Mouse (Mus musculus): Measurements from ENCODE around the gene Actl7b. TPM values are rescaled to one million over a fixed set of nuclear protein-coding genes. Genes with fewer than 3 reads are reported as not detected.

Gene Actl7b
- polyA plus RNA-seq, 1 experiment from 2014 or later = not detected

DNA sequence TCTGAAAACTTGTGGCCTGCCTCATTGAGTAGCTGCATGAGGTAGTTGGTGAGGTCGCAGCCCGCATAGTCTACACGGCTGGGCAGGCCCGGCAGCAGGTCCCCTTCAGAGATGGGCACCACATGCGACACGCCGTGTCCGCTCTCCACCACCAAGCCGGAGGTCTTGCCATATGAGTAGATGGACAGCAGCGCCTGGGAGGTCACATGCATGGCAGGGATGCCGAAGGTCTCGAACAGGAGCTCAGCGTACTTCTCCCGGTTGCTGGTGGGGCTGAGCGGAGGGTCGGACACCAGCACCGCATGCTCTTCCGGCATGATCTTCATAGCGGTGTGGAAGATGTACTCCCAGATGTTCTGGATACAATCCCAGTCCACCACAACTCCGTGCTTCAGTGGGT, 632 bp downstream of the Actl7b start:
- no peaks in the 10 kb centered on the region for H3K4me1 ChIP-seq
- ATAC-seq (ENCODE audit: extremely low read depth, insufficient number of reproducible peaks, low FRiP score, low TSS enrichment) = no peak
- H3K9ac ChIP-seq = no peak overlapping the region
- H3K36me3 ChIP-seq = peaks cover 21% of the 10 kb centered on the region
- no peak overlapping the region for H3K27ac ChIP-seq (replicated peaks)
- no peaks in the 10 kb centered on the region for H3K9me3 ChIP-seq
- no peak overlapping the region for H3K4me2 ChIP-seq
- H3K4me3 ChIP-seq = no peak overlapping the region
- 90% methylated on average over 20 of the region's 20 CpGs for WGBS
- H3K27me3 ChIP-seq (replicated peaks) = no peaks in the 10 kb centered on the region

DNA sequence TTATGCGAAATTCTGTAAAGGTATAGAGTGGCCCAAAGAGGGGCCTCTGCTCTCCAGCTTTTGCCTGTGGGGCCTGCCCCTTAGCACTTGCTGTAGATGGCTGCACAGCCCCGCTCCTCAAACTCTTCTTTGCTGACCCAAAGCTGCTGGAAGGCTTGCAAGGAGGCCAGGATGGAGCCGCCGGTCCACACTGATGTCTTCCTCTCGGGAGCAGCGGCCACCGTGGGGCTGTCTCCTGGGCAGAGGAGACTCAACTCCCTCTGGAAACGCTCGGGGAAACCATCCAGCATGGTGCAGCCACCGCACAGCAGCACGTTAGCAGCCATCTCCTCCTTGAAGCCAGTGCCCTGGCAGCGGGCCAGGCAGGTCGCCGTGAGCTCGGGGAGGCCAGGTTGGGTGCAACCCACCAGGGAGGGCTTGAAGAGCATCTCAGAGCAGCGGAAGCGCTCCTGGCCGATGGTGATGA, 1.2 kb downstream of the Actl7b start, which contains the start of gene Gm26657:
TSS of gene Gm26657 (plus strand) at position 51 of the 466 bp plus-strand sequence.
- Histone ChIP-seq H3K9me3 (no peaks in the 10 kb centered on the region), H3K9ac (no peak within 1 kb of the TSS), H3K36me3 (peaks cover 16% of the 10 kb centered on the region), H3K4me1 (no peaks in the 10 kb centered on the region), H3K4me2 (no peak within 1 kb of the TSS), H3K4me3 (no peak within 1 kb of the TSS), H3K27ac (replicated peaks) (no peak within 1 kb of the TSS), H3K27me3 (replicated peaks) (no peaks in the 10 kb centered on the region)
- ATAC-seq (ENCODE audit: extremely low read depth, insufficient number of reproducible peaks, low FRiP score, low TSS enrichment) = no peak
- 81% methylated on average over 18 of the region's 18 CpGs for WGBS

DNA sequence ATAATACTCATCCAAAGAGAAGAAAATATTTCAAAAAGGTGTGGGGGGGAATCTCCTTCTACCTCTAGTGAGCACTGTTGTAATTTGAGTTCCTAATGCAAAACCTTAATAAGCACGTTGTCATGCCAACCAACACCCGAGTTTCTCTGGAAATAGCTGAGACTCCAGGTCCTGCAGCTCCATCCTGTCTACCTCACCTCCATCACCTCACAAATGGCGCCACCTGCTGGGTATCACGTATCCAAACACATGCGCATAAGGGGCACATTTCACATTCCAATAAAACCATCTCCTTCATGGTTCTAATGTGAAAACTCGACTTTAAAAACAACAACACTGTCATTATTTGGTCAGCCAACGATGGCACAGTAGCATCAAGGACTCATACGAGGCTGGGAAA, 15.4 kb downstream of the Actl7b start:
- Histone ChIP-seq H3K4me3 (no peak overlapping the region), H3K9me3 (peaks cover 4% of the 10 kb centered on the region; the same call in 1 of the 2 replicates), H3K4me2 (no peak overlapping the region), H3K9ac (no peak overlapping the region), H3K27ac (replicated peaks) (no peak overlapping the region), H3K27me3 (replicated peaks) (no peaks in the 10 kb centered on the region), H3K4me1 (peaks cover 20% of the 10 kb centered on the region), H3K36me3 (no peaks in the 10 kb centered on the region)
- ATAC-seq (ENCODE audit: extremely low read depth, insufficient number of reproducible peaks, low FRiP score, low TSS enrichment) = no peak
- 48% methylated on average over 8 of the region's 8 CpGs for WGBS

DNA sequence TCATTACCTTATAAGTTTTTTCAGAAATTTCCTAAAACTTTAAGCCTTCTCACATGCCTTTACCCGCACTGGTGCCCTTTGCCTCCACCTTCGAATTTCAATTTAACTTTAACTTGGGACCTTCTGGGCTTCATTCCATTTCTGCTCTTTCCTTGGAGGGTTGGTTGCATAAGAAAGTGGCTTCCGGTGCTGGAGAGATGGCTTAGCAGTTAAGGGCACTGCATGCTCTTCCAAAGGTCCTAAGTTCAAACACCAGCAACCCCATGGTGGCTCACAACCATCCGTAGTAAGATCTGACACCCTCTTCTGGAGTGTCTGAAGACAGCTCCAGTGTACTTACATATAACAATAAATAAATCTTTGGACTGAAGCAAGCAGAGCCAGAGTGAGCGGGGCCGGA, 18.0 kb downstream of the Actl7b start:
- ATAC-seq (ENCODE audit: extremely low read depth, insufficient number of reproducible peaks, low FRiP score, low TSS enrichment) = no peak

DNA sequence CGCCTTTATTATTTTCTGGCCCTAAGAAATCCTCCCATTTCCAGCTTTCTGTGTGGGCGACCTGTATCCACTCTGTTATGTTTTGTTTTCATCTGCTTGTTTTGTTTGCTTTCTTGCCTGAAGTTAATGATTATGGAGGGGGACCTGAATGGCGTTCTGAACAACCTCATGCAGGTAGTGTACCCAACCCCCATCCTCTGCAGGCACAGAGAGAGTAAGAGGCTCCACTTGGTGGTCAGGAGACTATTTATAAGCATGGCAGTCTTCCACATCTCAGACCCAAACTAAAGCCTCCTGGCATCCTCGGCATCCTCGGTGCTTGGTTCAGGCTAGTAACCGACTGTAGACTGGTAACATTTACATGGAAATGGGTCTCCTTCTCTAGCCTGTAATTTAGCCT, 18.9 kb downstream of the Actl7b start:
- Histone ChIP-seq H3K9ac (no peak overlapping the region), H3K27me3 (replicated peaks) (no peaks in the 10 kb centered on the region), H3K9me3 (peaks cover under 1% of the 10 kb centered on the region; the same call in 1 of the 2 replicates), H3K4me3 (no peak overlapping the region), H3K27ac (replicated peaks) (no peak overlapping the region), H3K4me1 (peaks cover 48% of the 10 kb centered on the region), H3K4me2 (no peak overlapping the region), H3K36me3 (no peaks in the 10 kb centered on the region)
- WGBS = 50% methylated on average over 6 of the region's 6 CpGs
- ATAC-seq (ENCODE audit: extremely low read depth, insufficient number of reproducible peaks, low FRiP score, low TSS enrichment) = no peak

More for the DNA sequence above, 18.0 kb downstream of the Actl7b start:
- no peak overlapping the region for H3K27ac ChIP-seq (replicated peaks)
- no peak overlapping the region for H3K4me2 ChIP-seq
- no peaks in the 10 kb centered on the region for H3K36me3 ChIP-seq
- H3K9me3 ChIP-seq = peaks cover 4% of the 10 kb centered on the region; the same call in 1 of the 2 replicates
- H3K27me3 ChIP-seq (replicated peaks) = no peaks in the 10 kb centered on the region
- peaks cover 45% of the 10 kb centered on the region for H3K4me1 ChIP-seq
- 73% methylated on average over 6 of the region's 6 CpGs for WGBS
- H3K9ac ChIP-seq = no peak overlapping the region
- H3K4me3 ChIP-seq = no peak overlapping the region

DNA sequence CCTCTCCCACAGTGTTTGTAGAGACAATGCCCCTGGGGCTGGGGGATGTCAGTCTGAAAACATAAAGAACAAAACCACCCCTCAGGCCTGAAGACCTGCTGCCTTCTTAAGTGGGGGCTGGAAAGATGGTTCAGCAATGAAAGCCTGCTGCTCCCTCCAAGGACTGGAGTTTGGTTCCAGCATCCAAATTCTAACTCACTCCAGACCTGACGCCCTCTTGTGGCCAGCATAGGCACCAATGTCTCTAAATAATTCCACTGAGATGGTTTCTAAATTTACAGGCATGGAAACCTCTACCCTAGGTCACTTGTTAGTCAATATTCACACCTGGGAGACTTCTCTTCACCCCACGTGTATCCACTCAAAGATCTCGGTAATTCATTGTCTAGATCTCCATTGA, 19.8 kb downstream of the Actl7b start:
- Histone ChIP-seq H3K36me3 (no peaks in the 10 kb centered on the region), H3K4me2 (no peak overlapping the region), H3K4me3 (no peak overlapping the region), H3K27ac (replicated peaks) (no peak overlapping the region), H3K9ac (no peak overlapping the region), H3K9me3 (no peaks in the 10 kb centered on the region), H3K4me1 (peaks cover 52% of the 10 kb centered on the region), H3K27me3 (replicated peaks) (no peaks in the 10 kb centered on the region)
- ATAC-seq (ENCODE audit: extremely low read depth, insufficient number of reproducible peaks, low FRiP score, low TSS enrichment) = no peak
- 27% methylated on average over 3 of the region's 3 CpGs for WGBS

DNA sequence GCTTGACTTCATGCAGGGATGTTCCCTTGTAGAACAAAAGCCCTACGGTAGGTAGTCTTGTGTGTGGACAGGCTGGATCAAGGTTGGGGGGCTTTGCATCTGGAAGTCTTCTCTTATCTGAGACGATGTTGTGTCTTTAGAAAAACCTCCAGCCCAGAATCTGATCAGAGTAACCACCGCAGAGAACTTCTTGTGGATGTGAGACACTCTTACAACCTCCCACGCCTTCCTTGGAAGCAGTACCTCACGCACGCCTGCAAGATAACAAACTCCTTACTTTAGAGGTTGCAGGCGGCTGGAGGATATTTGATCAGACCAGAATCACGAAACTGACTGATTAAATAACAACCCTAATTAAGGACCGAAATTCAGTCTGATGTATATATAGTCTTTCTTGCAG, 20.8 kb downstream of the Actl7b start:
- Histone ChIP-seq H3K27ac (replicated peaks) (peak overlapping the region; percentile 93), H3K9me3 (no peaks in the 10 kb centered on the region), H3K36me3 (no peaks in the 10 kb centered on the region), H3K4me2 (peak overlapping the region; percentile 48; the same call in 1 of the 2 replicates), H3K27me3 (replicated peaks) (no peaks in the 10 kb centered on the region), H3K4me1 (peaks cover 52% of the 10 kb centered on the region), H3K4me3 (no peak overlapping the region), H3K9ac (no peak overlapping the region)
- ATAC-seq (ENCODE audit: extremely low read depth, insufficient number of reproducible peaks, low FRiP score, low TSS enrichment) = no peak
- WGBS = 43% methylated on average over 9 of the region's 9 CpGs

DNA sequence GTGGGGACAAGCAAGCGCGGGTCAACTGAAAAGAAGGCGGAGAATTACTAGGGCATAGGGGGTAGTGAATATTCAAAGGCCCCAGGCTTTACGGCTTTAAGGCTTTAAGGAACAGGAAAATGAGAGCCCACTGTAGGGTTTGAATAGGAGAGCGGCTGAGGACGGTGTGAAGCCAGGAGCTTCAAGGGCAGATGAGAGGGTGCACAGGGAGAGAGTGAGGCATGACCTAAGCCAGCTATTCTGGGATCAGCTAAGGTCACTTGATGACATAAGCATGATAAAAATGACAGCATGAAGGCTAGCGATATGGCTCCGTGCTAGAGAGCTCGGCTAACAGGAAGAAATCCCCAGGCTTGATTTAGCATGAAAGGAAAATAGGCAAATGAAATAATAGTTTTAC, 21.8 kb downstream of the Actl7b start:
- peak; percentile 54; the same call in 1 of the 2 replicates for ATAC-seq (ENCODE audit: extremely low read depth, insufficient number of reproducible peaks, low FRiP score, low TSS enrichment)
- Histone ChIP-seq H3K27ac (replicated peaks) (peak overlapping the region; percentile 93), H3K27me3 (replicated peaks) (no peaks in the 10 kb centered on the region), H3K4me3 (no peak overlapping the region), H3K9me3 (no peaks in the 10 kb centered on the region), H3K36me3 (no peaks in the 10 kb centered on the region), H3K9ac (0 out of 2 replicates have a peak overlapping the region, but pooled peaks have one; percentile 15), H3K4me2 (peak overlapping the region; percentile 48), H3K4me1 (peaks cover 52% of the 10 kb centered on the region)
- WGBS = 25% methylated on average over 9 of the region's 9 CpGs

DNA sequence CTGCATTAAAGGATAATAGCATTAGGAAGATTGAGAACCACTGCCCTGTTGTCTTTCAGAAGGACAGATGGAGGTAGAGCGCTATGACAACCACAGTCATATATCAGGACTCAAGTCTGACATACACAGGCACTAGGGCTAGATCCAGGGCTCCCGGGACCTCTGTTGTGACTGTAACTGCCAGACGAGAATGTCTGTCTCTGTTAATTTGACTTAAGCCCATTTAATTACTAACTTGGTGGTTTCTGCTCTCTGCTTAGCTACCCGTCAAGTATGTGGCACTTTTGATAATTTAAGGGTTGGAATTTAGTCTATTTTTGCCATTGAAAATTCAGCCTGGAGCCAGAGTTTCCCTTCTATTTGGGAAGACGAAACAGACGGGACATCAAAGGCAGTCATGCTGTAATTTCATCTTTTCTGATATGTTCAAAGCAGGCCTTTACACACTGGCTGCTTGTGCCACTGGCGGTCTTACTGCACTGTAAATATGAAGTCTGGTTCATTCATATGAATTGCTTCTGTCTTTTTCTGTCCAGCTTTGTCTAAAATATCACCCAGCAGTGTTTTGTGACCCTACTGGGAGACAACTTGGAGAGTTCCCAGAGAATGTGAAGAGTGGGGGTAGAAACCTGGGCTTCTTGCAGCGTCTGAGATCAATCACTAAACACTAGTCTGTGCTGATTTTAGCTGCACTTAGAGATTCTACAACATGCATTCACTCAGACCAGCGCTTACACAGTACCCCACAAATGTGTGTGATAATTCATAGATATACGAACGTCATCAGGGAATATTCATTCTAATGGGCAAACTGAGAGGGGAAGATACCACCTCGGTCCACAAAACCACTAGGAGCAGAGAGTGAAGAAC, 22.4 kb downstream of the Actl7b start:
- Histone ChIP-seq H3K4me2 (peak overlapping the region; percentile 48), H3K27ac (replicated peaks) (peak overlapping the region; percentile 93), H3K36me3 (no peaks in the 10 kb centered on the region), H3K27me3 (replicated peaks) (no peaks in the 10 kb centered on the region), H3K9me3 (no peaks in the 10 kb centered on the region), H3K4me3 (no peak overlapping the region), H3K4me1 (peaks cover 52% of the 10 kb centered on the region), H3K9ac (0 out of 2 replicates have a peak overlapping the region, but pooled peaks have one; percentile 15)
- WGBS = 25% methylated on average over 12 of the region's 12 CpGs
- ATAC-seq (ENCODE audit: extremely low read depth, insufficient number of reproducible peaks, low FRiP score, low TSS enrichment) = no peak

DNA sequence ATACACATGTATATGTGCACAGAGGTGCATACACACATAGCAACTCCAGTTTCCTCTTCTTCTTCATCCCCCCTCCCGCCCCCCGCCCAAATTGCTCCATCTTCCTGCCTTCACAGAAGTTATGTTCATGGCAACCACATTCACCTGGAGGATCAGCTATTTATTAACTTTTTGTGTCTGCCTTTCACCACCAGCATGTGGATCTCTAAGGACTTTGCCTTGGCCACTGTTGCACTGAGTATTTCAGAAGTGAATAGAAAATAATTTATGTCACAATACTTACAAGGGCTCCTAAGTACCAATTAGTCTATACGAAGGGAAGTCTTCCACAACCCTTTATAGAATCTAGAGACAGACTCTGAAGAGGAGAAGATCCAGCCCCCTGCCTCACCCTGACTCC, 23.3 kb downstream of the Actl7b start:
- ATAC-seq (ENCODE audit: extremely low read depth, insufficient number of reproducible peaks, low FRiP score, low TSS enrichment) = no peak
- WGBS = 79% methylated on average over 3 of the region's 3 CpGs
- Histone ChIP-seq H3K4me3 (no peak overlapping the region), H3K9ac (no peak overlapping the region), H3K4me2 (no peak overlapping the region), H3K9me3 (no peaks in the 10 kb centered on the region), H3K27me3 (replicated peaks) (no peaks in the 10 kb centered on the region), H3K4me1 (peaks cover 52% of the 10 kb centered on the region), H3K36me3 (no peaks in the 10 kb centered on the region), H3K27ac (replicated peaks) (peak overlapping the region; percentile 93)

DNA sequence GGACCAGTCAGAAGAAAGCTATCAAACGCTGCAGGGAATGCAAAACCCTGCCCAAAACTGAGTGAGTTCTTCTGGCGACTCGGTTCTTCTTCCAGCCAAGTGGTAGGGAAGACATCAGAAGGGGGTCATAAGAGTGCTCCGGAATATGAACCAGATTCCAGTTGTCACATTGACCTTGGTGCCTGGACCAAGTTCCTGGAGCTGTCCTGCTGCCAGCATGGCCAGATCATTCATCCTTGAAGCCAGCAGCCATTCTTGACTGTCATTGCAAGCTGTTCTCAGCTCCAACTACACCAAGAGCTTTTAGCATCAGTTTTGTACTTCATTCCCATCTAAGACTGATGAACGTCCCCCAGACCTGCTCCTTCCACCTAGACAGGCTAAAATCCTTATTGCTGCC, 24.4 kb downstream of the Actl7b start:
- H3K9ac ChIP-seq = no peak overlapping the region
- H3K4me2 ChIP-seq = no peak overlapping the region
- peaks cover 40% of the 10 kb centered on the region for H3K4me1 ChIP-seq
- H3K27me3 ChIP-seq (replicated peaks) = no peaks in the 10 kb centered on the region
- WGBS = 64% methylated on average over 5 of the region's 5 CpGs
- H3K36me3 ChIP-seq = no peaks in the 10 kb centered on the region
- H3K4me3 ChIP-seq = no peak overlapping the region
- H3K9me3 ChIP-seq = no peaks in the 10 kb centered on the region
- no peak overlapping the region for H3K27ac ChIP-seq (replicated peaks)
- ATAC-seq (ENCODE audit: extremely low read depth, insufficient number of reproducible peaks, low FRiP score, low TSS enrichment) = no peak

DNA sequence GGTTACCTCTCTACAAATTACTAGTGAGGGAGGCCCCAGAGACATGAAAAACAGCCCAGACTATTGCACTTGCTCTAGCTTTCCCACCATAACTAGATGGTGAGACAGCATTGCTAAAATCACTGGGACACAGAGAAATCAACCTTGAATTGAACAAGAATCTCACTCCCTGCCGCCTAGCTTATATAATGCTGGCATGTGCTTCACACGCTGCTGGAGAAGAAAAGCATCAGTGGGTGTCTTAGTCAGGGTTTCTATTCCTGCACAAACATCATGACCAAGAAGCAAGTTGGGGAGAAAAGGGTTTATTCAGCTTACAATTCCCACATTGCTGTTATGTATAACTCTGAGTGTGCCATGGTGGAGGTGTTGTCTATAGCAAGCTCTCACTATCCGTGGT, 28.1 kb downstream of the Actl7b start:
- Histone ChIP-seq H3K9me3 (no peaks in the 10 kb centered on the region), H3K4me3 (no peak overlapping the region), H3K4me2 (no peak overlapping the region), H3K4me1 (peaks cover 19% of the 10 kb centered on the region), H3K9ac (no peak overlapping the region), H3K27me3 (replicated peaks) (no peaks in the 10 kb centered on the region), H3K36me3 (no peaks in the 10 kb centered on the region), H3K27ac (replicated peaks) (no peak overlapping the region)
- ATAC-seq (ENCODE audit: extremely low read depth, insufficient number of reproducible peaks, low FRiP score, low TSS enrichment) = no peak
- WGBS = 81% methylated on average over 3 of the region's 3 CpGs
